Mouse (Mus musculus): ENCODE results near the gene Slc6a9. TPM values are rescaled to one million over a fixed set of nuclear protein-coding genes. Genes with fewer than 3 reads are reported as not detected.

Gene Slc6a9
- polyA plus RNA-seq, 1 experiment from 2014 or later: 18.4 TPM

DNA sequence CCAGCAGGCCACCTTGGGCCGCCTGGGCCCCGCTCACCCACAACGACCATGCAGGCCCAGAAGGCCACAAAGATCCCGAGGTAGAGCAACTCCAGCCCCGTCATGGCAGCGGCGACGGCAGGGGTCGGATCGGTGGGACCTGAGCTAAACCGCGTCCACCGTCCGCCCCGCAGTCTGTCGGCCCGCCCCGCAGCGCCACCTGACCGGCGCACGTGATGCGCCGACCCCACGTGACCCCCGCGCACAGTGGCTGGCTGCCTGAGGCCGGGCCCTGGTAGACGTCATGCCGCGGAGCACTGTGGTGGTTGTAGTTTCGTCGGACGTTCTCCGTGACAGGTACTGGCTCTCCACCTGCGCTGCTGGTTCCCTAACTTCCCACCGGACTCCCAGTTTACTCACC lies 52.8 kb downstream of the Slc6a9 start, which contains the start of gene Atp6v0b:
Gene Atp6v0b, minus strand, starts transcription at position 201 of the 400 bp plus-strand sequence.
- Histone ChIP-seq H3K9ac (replicated peaks; ENCODE audit: low read length) (peak within 1 kb of the TSS; percentile 86), H3K27me3 (ENCODE audit: control insufficient read depth, insufficient read depth, low read length) (no peaks in the 10 kb centered on the region), H3K36me3 (ENCODE audit: control insufficient read depth, insufficient read depth, low read length) (peaks cover 39% of the 10 kb centered on the region), H3K27ac (replicated peaks; ENCODE audit: low read depth, low read length) (peak within 1 kb of the TSS; percentile 55; the same call in 1 of the 2 replicates), H3K4me1 (ENCODE audit: control insufficient read depth, insufficient read depth, low read length) (peaks cover 27% of the 10 kb centered on the region), H3K9me3 (ENCODE audit: control insufficient read depth, low read length) (no peaks in the 10 kb centered on the region), H3K4me3 (replicated peaks; ENCODE audit: low read depth, low read length) (peak within 1 kb of the TSS; percentile 95), H3K4me2 (ENCODE audit: low read length) (peak within 1 kb of the TSS; percentile 84)
- peak; percentile 96 for DNase-seq
- peak; percentile 87 for ATAC-seq (ENCODE audit: low FRiP score, low TSS enrichment)
- 0% methylated on average over 36 of the region's 37 CpGs for WGBS

GRCm38 (mm10) chr4:117887920-117888319 lies 53.6 kb downstream of the Slc6a9 start:
- 77% methylated on average over 2 of the region's 2 CpGs for WGBS
- no peak for ATAC-seq (ENCODE audit: low FRiP score, low TSS enrichment)
- Histone ChIP-seq H3K9me3 (ENCODE audit: control insufficient read depth, low read length) (no peaks in the 10 kb centered on the region), H3K9ac (replicated peaks; ENCODE audit: low read length) (no peak overlapping the region), H3K27me3 (ENCODE audit: control insufficient read depth, insufficient read depth, low read length) (no peaks in the 10 kb centered on the region), H3K27ac (replicated peaks; ENCODE audit: low read depth, low read length) (no peak overlapping the region), H3K4me2 (ENCODE audit: low read length) (peak overlapping the region; percentile 84), H3K4me1 (ENCODE audit: control insufficient read depth, insufficient read depth, low read length) (peaks cover 23% of the 10 kb centered on the region), H3K36me3 (ENCODE audit: control insufficient read depth, insufficient read depth, low read length) (peaks cover 39% of the 10 kb centered on the region), H3K4me3 (replicated peaks; ENCODE audit: low read depth, low read length) (no peak overlapping the region; the same call in 1 of the 2 replicates)
- DNase-seq: no peak

DNA sequence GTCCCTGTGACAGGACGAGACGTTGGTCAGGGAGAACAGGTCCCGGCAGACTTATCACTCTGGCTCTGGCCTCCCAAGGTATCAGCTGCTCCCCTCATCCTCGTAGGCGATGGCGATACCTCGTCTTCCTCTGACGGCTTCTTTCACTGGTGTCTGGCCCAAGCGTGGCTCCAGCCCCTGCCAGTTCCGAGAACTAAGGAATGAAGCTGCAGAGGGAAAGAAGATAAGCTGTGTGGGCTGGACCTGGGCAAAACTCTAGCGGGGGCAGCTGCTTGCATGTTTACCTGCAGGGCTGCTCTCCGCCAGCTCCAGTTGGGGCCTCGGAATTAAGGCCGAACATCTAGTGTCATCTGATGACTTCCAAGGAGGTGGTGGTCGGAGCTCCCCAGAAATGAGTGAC lies 55.2 kb downstream of the Slc6a9 start:
- no peak overlapping the region for H3K4me3 ChIP-seq (replicated peaks; ENCODE audit: low read depth, low read length)
- DNase-seq: no peak
- peaks cover 14% of the 10 kb centered on the region; the same call in 1 of the 2 replicates for H3K4me1 ChIP-seq (ENCODE audit: control insufficient read depth, insufficient read depth, low read length)
- ATAC-seq (ENCODE audit: low FRiP score, low TSS enrichment): no peak
- H3K4me2 ChIP-seq (ENCODE audit: low read length): no peak overlapping the region
- H3K9ac ChIP-seq (replicated peaks; ENCODE audit: low read length): no peak overlapping the region
- peaks cover 40% of the 10 kb centered on the region for H3K36me3 ChIP-seq (ENCODE audit: control insufficient read depth, insufficient read depth, low read length)
- no peak overlapping the region for H3K27ac ChIP-seq (replicated peaks; ENCODE audit: low read depth, low read length)
- no peaks in the 10 kb centered on the region for H3K9me3 ChIP-seq (ENCODE audit: control insufficient read depth, low read length)
- WGBS: 94% methylated on average over 15 of the region's 15 CpGs
- H3K27me3 ChIP-seq (ENCODE audit: control insufficient read depth, insufficient read depth, low read length): no peaks in the 10 kb centered on the region

DNA sequence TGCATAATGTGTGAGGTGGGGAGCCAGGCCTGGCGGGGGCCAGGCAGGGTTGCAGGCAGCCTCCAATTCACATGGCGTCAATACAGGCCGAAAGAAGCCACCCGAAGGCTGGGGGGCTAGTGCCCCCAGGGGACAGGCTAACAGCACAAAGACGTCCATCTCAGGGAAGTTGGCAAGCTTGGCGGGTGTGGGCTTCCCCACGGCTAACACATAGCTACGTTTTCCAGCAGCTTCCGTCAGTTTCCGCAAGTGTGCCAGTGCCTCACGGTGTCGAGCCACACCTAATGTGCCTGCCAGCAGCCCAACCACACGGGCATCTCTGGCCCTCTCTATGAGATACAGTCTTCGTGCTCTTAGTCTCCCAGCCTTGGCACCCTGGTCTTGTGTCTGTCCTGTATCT lies 55.7 kb downstream of the Slc6a9 start:
- WGBS: 92% methylated on average over 14 of the region's 14 CpGs
- ATAC-seq (ENCODE audit: low FRiP score, low TSS enrichment) (no peak), DNase-seq (no peak)
- no peaks in the 10 kb centered on the region for H3K27me3 ChIP-seq (ENCODE audit: control insufficient read depth, insufficient read depth, low read length)
- H3K4me3 ChIP-seq (replicated peaks; ENCODE audit: low read depth, low read length): no peak overlapping the region
- peaks cover 40% of the 10 kb centered on the region for H3K36me3 ChIP-seq (ENCODE audit: control insufficient read depth, insufficient read depth, low read length)
- H3K4me1 ChIP-seq (ENCODE audit: control insufficient read depth, insufficient read depth, low read length): peaks cover 14% of the 10 kb centered on the region; the same call in 1 of the 2 replicates
- H3K9ac ChIP-seq (replicated peaks; ENCODE audit: low read length): no peak overlapping the region
- H3K9me3 ChIP-seq (ENCODE audit: control insufficient read depth, low read length): no peaks in the 10 kb centered on the region
- H3K27ac ChIP-seq (replicated peaks; ENCODE audit: low read depth, low read length): no peak overlapping the region
- H3K4me2 ChIP-seq (ENCODE audit: low read length): no peak overlapping the region

GRCm38 (mm10) chr4:117890750-117891149 lies 56.4 kb downstream of the Slc6a9 start:
- no peak for DNase-seq
- H3K27me3 ChIP-seq (ENCODE audit: control insufficient read depth, insufficient read depth, low read length): no peaks in the 10 kb centered on the region
- no peak overlapping the region for H3K9ac ChIP-seq (replicated peaks; ENCODE audit: low read length)
- ATAC-seq (ENCODE audit: low FRiP score, low TSS enrichment): no peak
- peaks cover 14% of the 10 kb centered on the region; the same call in 1 of the 2 replicates for H3K4me1 ChIP-seq (ENCODE audit: control insufficient read depth, insufficient read depth, low read length)
- H3K27ac ChIP-seq (replicated peaks; ENCODE audit: low read depth, low read length): no peak overlapping the region
- peak overlapping the region; percentile 67; the same call in 1 of the 2 replicates for H3K4me3 ChIP-seq (replicated peaks; ENCODE audit: low read depth, low read length)
- WGBS: 35% methylated on average over 8 of the region's 8 CpGs
- peak overlapping the region; percentile 89 for H3K4me2 ChIP-seq (ENCODE audit: low read length)
- H3K36me3 ChIP-seq (ENCODE audit: control insufficient read depth, insufficient read depth, low read length): peaks cover 40% of the 10 kb centered on the region
- no peaks in the 10 kb centered on the region for H3K9me3 ChIP-seq (ENCODE audit: control insufficient read depth, low read length)

GRCm38 (mm10) chr4:117891738-117892161 lies 57.4 kb downstream of the Slc6a9 start, which contains the start of gene Dph2:
Gene Dph2, minus strand, starts transcription at chr4:117892032.
- Histone ChIP-seq H3K4me1 (ENCODE audit: control insufficient read depth, insufficient read depth, low read length) (peaks cover 6% of the 10 kb centered on the region; the same call in 1 of the 2 replicates), H3K4me2 (ENCODE audit: low read length) (peak within 1 kb of the TSS; percentile 89), H3K27ac (replicated peaks; ENCODE audit: low read depth, low read length) (no peak within 1 kb of the TSS), H3K9ac (replicated peaks; ENCODE audit: low read length) (peak within 1 kb of the TSS; percentile 34; the same call in 1 of the 2 replicates), H3K9me3 (ENCODE audit: control insufficient read depth, low read length) (no peaks in the 10 kb centered on the region), H3K27me3 (ENCODE audit: control insufficient read depth, insufficient read depth, low read length) (no peaks in the 10 kb centered on the region), H3K4me3 (replicated peaks; ENCODE audit: low read depth, low read length) (peak within 1 kb of the TSS; percentile 67), H3K36me3 (ENCODE audit: control insufficient read depth, insufficient read depth, low read length) (peaks cover 48% of the 10 kb centered on the region)
- under 1% methylated on average over 21 of the region's 21 CpGs for WGBS
- DNase-seq (peak; percentile 95), ATAC-seq (ENCODE audit: low FRiP score, low TSS enrichment) (peak; percentile 85)

DNA sequence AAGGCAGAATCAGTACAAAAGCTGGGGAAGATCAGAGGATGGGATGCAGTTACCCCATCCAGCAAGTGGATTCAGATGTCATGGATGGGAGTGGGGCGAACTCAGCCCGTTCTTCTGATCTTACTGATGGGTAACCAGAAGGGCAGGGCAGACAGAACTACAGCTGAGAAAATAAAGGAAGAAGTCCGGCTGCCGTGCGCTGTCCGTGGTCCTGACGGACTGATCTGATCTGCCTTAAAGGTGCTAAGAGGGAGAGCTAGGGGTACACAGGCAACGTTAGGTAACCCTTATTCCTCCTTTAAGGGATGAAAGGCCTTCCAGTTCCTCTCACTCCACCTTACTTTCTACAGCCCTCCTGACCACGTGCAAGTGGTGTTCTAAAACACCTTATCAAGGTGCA lies 59.1 kb downstream of the Slc6a9 start:
- DNase-seq: no peak
- peaks cover 63% of the 10 kb centered on the region for H3K36me3 ChIP-seq (ENCODE audit: control insufficient read depth, insufficient read depth, low read length)

DNA sequence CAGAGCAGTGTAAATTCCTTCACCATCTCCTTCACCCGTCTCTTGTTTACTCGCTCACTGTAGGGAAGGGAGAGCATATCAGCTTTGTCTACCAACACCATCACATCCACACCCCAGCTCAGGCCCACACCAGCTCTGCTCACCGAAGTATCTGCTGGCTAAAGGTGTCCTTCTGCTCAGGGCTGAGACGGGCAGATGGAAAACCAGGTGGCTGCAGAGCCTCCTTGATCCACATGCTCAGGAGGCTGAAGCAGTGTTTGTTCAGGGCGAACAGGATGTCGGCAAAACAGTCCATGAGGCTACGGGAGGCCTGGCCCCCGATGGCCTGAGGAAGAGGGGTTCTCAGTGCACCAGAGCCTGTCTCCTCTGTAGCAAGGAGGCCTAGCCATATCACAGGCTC lies 60.3 kb downstream of the Slc6a9 start:
- Histone ChIP-seq H3K9ac (replicated peaks; ENCODE audit: low read length) (no peak overlapping the region), H3K36me3 (ENCODE audit: control insufficient read depth, insufficient read depth, low read length) (peaks cover 66% of the 10 kb centered on the region), H3K9me3 (ENCODE audit: control insufficient read depth, low read length) (no peaks in the 10 kb centered on the region), H3K27me3 (ENCODE audit: control insufficient read depth, insufficient read depth, low read length) (no peaks in the 10 kb centered on the region), H3K27ac (replicated peaks; ENCODE audit: low read depth, low read length) (no peak overlapping the region), H3K4me1 (ENCODE audit: control insufficient read depth, insufficient read depth, low read length) (0 out of 2 replicates have a peak, but pooled peaks cover 3% of the 10 kb centered on the region), H3K4me3 (replicated peaks; ENCODE audit: low read depth, low read length) (no peak overlapping the region), H3K4me2 (ENCODE audit: low read length) (no peak overlapping the region)
- WGBS: 94% methylated on average over 8 of the region's 8 CpGs
- DNase-seq (no peak), ATAC-seq (ENCODE audit: low FRiP score, low TSS enrichment) (no peak)

More for the DNA sequence above, 59.1 kb downstream of the Slc6a9 start:
- Histone ChIP-seq H3K27me3 (ENCODE audit: control insufficient read depth, insufficient read depth, low read length) (no peaks in the 10 kb centered on the region), H3K4me2 (ENCODE audit: low read length) (no peak overlapping the region), H3K4me3 (replicated peaks; ENCODE audit: low read depth, low read length) (no peak overlapping the region), H3K9me3 (ENCODE audit: control insufficient read depth, low read length) (no peaks in the 10 kb centered on the region), H3K9ac (replicated peaks; ENCODE audit: low read length) (no peak overlapping the region), H3K4me1 (ENCODE audit: control insufficient read depth, insufficient read depth, low read length) (0 out of 2 replicates have a peak, but pooled peaks cover 3% of the 10 kb centered on the region), H3K27ac (replicated peaks; ENCODE audit: low read depth, low read length) (no peak overlapping the region)
- no peak for ATAC-seq (ENCODE audit: low FRiP score, low TSS enrichment)
- WGBS: 35% methylated on average over 9 of the region's 9 CpGs

GRCm38 (mm10) chr4:117895339-117895738 lies 61.0 kb downstream of the Slc6a9 start:
- 0 out of 2 replicates have a peak, but pooled peaks cover 3% of the 10 kb centered on the region for H3K4me1 ChIP-seq (ENCODE audit: control insufficient read depth, insufficient read depth, low read length)
- peaks cover 67% of the 10 kb centered on the region for H3K36me3 ChIP-seq (ENCODE audit: control insufficient read depth, insufficient read depth, low read length)
- no peaks in the 10 kb centered on the region for H3K27me3 ChIP-seq (ENCODE audit: control insufficient read depth, insufficient read depth, low read length)
- ATAC-seq (ENCODE audit: low FRiP score, low TSS enrichment) (no peak), DNase-seq (no peak)
- H3K4me2 ChIP-seq (ENCODE audit: low read length): no peak overlapping the region
- H3K9me3 ChIP-seq (ENCODE audit: control insufficient read depth, low read length): no peaks in the 10 kb centered on the region
- WGBS: 84% methylated on average over 7 of the region's 7 CpGs
- H3K4me3 ChIP-seq (replicated peaks; ENCODE audit: low read depth, low read length): no peak overlapping the region
- no peak overlapping the region for H3K27ac ChIP-seq (replicated peaks; ENCODE audit: low read depth, low read length)
- no peak overlapping the region for H3K9ac ChIP-seq (replicated peaks; ENCODE audit: low read length)
